Mouse (Mus musculus) heart, embryonic 11.5 days (tissue): ENCODE measurements around the gene Map4k3. TPM values are rescaled to one million over a fixed set of nuclear protein-coding genes. Genes with fewer than 3 reads are reported as not detected.
"Not testable (repeated sequence)": the region's sequence is repeated elsewhere in the genome, so short reads cannot be mapped to it uniquely, and the experiment has no call there.

Experiments
- ATAC-seq: fragments of 200-750 bp; cut with Nextera tagmentation; replicated peaks from 2 replicates; pipeline ENCODE4 v1.8.0; 2017; ENCODE audit warnings: moderate library complexity; ENCODE audit not compliant: insufficient number of reproducible peaks, low FRiP score, low TSS enrichment
- H3K27ac ChIP-seq: fragments of 300-500 bp; sonication (generic); 2 replicates; pipeline ENCODE4 v1.5.1; 2014; ENCODE audit warnings: mild to moderate bottlenecking, low read depth, low read length
- H3K27me3 ChIP-seq: fragments of 300-500 bp; sonication (generic); 2 replicates; pipeline ENCODE4 v1.6.1; 2014; ENCODE audit warnings: mild to moderate bottlenecking, low read length, mixed read lengths; ENCODE audit not compliant: control insufficient read depth, insufficient read depth
- H3K36me3 ChIP-seq: fragments of 300-500 bp; sonication (generic); 2 replicates; pipeline ENCODE4 v1.6.1; 2014; ENCODE audit warnings: mild to moderate bottlenecking, low read length, moderate library complexity, mixed read lengths; ENCODE audit not compliant: control insufficient read depth, insufficient read depth
- H3K4me1 ChIP-seq: fragments of 300-500 bp; sonication (generic); 2 replicates; pipeline ENCODE4 v1.6.1; 2014; ENCODE audit warnings: low read length; ENCODE audit not compliant: control insufficient read depth, insufficient read depth
- H3K4me2 ChIP-seq: fragments of 300-500 bp; sonication (generic); 2 replicates; pipeline ENCODE4 v1.6.1; 2014; ENCODE audit warnings: mild to moderate bottlenecking, moderate library complexity
- H3K4me3 ChIP-seq: fragments of 300-500 bp; sonication (generic); 2 replicates; pipeline ENCODE4 v1.5.1; 2014; ENCODE audit warnings: low read depth, low read length
- H3K9ac ChIP-seq: fragments of 300-500 bp; sonication (generic); 2 replicates; pipeline ENCODE4 v1.6.1; 2014; ENCODE audit warnings: mild to moderate bottlenecking, low read depth, low read length, moderate library complexity
- H3K9me3 ChIP-seq: fragments of 300-500 bp; sonication (generic); replicated peaks from 2 replicates; pipeline ENCODE4 v1.6.1; 2016; ENCODE audit warnings: low read length; ENCODE audit not compliant: control insufficient read depth
- WGBS: fragments of 180-500 bp; shearing (Covaris S2); extraction: QIAGEN DNeasy Blood & Tissue Kit; methylation state at CpG from one replicate; pipeline ENCODE4 v1.1.7; 2014; ENCODE audit not compliant: insufficient replicate concordance; 5-methylcytosine and 5-hydroxymethylcytosine counted together
- polyA plus RNA-seq: library from polyadenylated mRNA; unstranded; fragments of >200 nt; fragmentation: Nextera tagmentation; extraction: Ambion mirVana; gene quantifications from 2 replicates; pipeline ENCODE4 v1.2.1, GENCODE M21; 2014

Gene Map4k3
- polyA plus RNA-seq, 1 experiment from 2014 or later, result 20.4 TPM

DNA sequence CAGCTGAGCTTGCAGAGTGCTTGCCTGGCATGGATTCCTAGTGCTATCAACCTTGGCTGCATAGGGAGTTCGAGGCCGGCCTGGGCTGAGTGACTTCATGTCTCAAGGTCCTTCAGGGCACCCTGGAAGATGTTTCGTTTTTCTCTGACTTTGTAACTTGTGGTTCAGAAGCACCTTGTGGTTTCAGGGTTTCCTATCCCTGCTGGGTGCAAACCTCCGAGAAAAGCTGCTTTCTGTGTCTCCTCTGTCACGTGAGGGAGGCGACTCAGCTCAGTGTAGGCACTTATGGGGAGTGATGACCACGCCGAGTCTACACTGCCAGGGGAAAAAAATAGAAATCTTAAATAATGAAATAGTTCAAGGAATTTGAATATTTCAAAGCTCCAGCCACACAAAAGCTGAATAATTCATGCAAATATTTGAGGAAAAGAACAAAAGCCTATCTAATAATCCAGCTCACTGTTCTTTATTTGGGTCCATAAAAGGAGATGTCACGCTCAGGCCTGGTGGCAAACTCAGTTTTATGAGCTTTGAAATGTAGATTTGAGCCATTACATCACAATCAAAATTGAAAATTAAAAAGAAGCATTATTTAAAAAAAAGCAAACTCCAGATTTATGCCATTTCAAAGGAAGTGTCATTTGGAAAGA lies 34.2 kb upstream of the Map4k3 start:
- Histone ChIP-seq H3K4me1 (peaks cover 8% of the 10 kb centered on the region), H3K4me2 (no peak overlapping the region; the same call in 1 of the 2 replicates), H3K4me3 (no peak overlapping the region), H3K9me3 (no peaks in the 10 kb centered on the region), H3K27ac (0 out of 2 replicates have a peak overlapping the region, but pooled peaks have one; percentile 15), H3K36me3 (no peaks in the 10 kb centered on the region), H3K27me3 (no peaks in the 10 kb centered on the region), H3K9ac (no peak overlapping the region)
- no peak for ATAC-seq
- WGBS, result 76% methylated on average over 9 of the region's 9 CpGs

DNA sequence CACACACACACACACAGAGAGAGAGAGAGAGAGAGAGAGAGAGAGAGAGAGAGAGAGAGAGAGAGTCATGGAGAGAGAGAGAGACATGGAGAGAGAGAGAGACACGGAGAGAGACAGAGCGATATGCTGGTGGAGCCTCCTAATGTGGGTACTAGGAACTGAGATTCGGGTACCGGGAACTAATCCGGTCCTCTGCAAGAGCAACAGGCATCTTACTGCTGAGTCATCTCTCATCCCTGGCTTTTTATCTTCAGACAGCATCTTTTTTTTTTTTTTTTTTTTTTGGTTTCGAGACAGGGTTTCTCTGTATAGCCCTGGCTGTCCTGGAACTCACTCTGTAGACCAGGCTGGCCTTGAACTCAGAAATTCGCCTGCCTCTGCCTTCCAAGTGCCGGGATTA lies 32.9 kb upstream of the Map4k3 start:
- WGBS, result 85% methylated on average over 8 of the region's 8 CpGs
- not testable (repeated sequence) for ATAC-seq, H3K4me1 ChIP-seq, H3K4me3 ChIP-seq, H3K9ac ChIP-seq, H3K27ac ChIP-seq, H3K9me3 ChIP-seq, H3K27me3 ChIP-seq, H3K4me2 ChIP-seq, H3K36me3 ChIP-seq

DNA sequence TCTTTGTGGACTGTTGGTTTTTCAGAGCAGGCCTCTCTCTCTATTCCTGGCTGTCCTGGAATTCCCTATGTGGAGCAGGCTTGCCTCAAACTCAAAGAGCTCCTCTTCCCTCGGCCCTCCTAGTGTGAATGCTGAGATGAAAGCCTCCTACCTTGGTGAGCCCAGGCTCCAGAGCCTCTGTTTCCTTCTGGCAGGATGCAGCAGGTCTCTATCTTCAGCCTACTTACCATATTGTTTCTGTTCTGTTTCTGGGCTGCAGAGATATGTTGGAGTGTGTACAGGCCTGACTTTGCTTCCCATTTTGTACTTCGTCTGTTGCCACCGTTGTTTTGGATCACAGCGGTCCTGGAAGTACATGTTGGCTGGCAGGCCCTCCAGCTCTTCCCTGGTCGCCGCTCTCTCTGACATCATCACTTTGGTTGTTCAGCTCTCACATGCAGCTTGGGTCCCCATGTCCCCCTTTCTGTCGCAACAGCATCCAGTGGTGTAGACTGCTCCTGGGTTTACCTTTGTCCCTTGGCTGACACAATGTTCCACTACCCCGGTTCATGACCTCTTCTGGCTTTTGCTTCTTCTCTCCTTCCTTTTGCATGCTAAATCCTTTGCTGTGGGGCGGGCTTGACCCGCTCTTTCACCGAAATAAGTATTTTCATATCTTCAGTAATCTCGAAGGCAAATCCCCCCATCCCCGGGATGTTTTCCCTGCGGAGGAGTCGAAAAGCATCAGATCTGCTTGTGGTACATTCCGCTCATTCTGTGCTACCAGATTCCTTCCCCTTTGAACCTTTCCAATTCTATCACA lies 32.3 kb upstream of the Map4k3 start:
- no peaks in the 10 kb centered on the region for H3K36me3 ChIP-seq
- H3K9me3 ChIP-seq, result no peaks in the 10 kb centered on the region
- H3K4me3 ChIP-seq, result no peak overlapping the region
- peaks cover 8% of the 10 kb centered on the region for H3K4me1 ChIP-seq
- H3K27me3 ChIP-seq, result no peaks in the 10 kb centered on the region
- ATAC-seq, result no peak
- no peak overlapping the region for H3K27ac ChIP-seq
- 85% methylated on average over 16 of the region's 16 CpGs for WGBS
- H3K4me2 ChIP-seq, result no peak overlapping the region
- no peak overlapping the region for H3K9ac ChIP-seq

DNA sequence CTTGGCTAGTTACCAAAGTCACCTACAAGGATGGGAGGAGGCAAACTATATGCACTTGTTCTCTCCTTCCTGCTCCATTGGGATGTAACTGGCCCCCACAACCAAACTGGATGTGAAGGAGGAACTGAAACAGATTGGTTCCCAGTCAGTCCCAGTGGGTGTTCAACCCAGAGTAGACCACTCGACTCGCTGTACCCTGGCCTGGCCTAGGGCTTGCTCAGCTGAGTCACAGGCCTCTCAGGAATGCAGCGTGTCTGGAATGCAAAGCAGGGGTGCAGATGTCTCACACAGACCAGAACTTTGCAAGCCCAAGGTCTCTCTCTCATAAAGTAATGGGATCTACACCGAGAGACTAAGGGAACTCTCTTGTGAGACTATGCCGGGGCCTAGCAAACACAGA lies 27.8 kb upstream of the Map4k3 start:
- Histone ChIP-seq H3K27ac (no peak overlapping the region), H3K36me3 (no peaks in the 10 kb centered on the region), H3K27me3 (no peaks in the 10 kb centered on the region), H3K4me1 (peaks cover 6% of the 10 kb centered on the region; the same call in 1 of the 2 replicates), H3K9ac (no peak overlapping the region), H3K9me3 (no peaks in the 10 kb centered on the region), H3K4me3 (no peak overlapping the region), H3K4me2 (no peak overlapping the region)
- 55% methylated on average over 5 of the region's 5 CpGs for WGBS
- ATAC-seq, result no peak

DNA sequence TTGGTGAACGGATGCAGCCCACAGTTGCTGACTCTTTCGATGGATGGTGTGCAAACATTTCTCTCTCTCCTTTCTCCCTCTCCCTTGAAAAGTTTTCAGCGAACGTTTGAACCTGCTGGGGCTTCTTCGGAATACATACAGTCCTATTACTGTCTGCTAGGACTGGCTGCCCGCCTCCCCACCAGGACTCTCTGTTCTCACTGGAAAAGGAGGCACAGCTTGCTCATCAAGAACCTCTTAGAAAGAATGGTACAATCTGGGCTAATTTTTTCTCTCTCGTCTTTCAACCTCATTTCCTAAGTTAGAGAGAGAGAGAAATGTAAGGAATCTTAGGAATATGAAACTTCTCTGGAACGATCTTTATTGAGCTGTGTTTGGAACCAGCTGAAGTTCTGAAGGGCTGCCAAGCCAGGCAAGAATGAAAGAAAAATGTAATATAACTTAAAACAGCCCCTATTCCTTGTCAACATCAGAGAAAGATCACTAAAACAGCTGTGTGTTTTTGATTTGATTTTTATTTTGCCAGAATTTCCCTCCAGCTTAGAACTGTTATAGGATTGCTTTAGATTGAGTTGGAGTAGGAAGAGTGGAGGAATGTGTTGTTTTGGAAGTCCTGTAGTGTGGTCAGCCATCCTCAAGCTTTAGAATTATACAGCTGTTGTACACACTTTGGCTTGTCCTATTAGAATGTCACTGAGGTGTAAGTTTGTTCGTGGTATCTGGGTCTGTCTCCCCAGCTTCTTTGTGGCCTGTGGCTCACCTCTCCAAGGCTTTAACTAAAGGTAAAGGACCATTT lies 27.0 kb upstream of the Map4k3 start:
- Histone ChIP-seq H3K27ac (no peak overlapping the region), H3K27me3 (no peaks in the 10 kb centered on the region), H3K9ac (no peak overlapping the region), H3K4me3 (no peak overlapping the region), H3K9me3 (no peaks in the 10 kb centered on the region), H3K4me2 (no peak overlapping the region), H3K4me1 (peaks cover 6% of the 10 kb centered on the region; the same call in 1 of the 2 replicates), H3K36me3 (no peaks in the 10 kb centered on the region)
- no peak for ATAC-seq
- 72% methylated on average over 9 of the region's 9 CpGs for WGBS

DNA sequence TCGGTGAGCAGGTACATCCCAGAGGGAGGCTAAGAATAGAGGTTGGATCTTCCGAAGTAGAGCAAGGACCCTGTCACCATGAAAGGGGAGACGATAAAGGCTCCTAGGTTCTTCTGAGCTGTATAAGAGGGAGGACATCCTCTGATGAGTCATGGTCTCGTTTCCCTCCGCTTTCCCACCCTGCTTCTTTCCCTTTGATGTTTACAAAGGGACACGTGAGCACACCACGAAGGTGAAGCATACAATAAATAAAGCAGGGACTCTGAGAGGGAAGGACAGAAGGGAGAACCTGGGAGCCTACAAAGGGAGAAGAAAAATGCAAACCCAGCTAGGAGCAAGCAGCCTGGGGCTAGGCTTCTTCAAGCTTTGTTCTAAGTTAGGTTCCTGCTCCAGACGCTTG lies 26.3 kb upstream of the Map4k3 start:
- Histone ChIP-seq H3K4me1 (peaks cover 6% of the 10 kb centered on the region; the same call in 1 of the 2 replicates), H3K36me3 (no peaks in the 10 kb centered on the region), H3K4me3 (no peak overlapping the region), H3K9ac (no peak overlapping the region), H3K27me3 (no peaks in the 10 kb centered on the region), H3K27ac (no peak overlapping the region), H3K9me3 (no peaks in the 10 kb centered on the region), H3K4me2 (no peak overlapping the region)
- ATAC-seq, result no peak
- 38% methylated on average over 8 of the region's 8 CpGs for WGBS

DNA sequence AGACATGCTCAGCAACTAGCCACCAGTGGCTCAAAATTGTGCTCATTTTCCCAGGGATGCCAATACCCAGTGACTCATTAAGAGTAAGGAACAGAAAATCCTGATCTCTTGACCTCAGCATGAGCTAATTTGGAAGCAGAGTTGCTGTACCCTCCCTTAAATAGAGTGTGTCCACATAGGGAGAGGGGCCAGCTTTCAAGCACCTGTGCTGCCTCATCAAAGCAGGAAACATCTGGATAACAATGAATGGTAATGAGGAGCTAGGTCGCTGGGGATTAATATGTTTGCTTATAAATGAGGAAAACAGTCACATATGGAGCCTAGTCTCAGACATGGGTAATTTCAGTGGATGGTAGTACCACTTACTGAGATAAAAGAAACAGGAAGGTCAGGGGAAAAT lies 24.2 kb upstream of the Map4k3 start:
- Histone ChIP-seq H3K4me1 (peaks cover 6% of the 10 kb centered on the region; the same call in 1 of the 2 replicates), H3K4me3 (no peak overlapping the region), H3K36me3 (no peaks in the 10 kb centered on the region), H3K9ac (no peak overlapping the region), H3K27me3 (no peaks in the 10 kb centered on the region), H3K4me2 (no peak overlapping the region), H3K9me3 (no peaks in the 10 kb centered on the region), H3K27ac (no peak overlapping the region)
- 33% methylated on average over 1 of the region's 1 CpGs for WGBS
- ATAC-seq, result no peak

DNA sequence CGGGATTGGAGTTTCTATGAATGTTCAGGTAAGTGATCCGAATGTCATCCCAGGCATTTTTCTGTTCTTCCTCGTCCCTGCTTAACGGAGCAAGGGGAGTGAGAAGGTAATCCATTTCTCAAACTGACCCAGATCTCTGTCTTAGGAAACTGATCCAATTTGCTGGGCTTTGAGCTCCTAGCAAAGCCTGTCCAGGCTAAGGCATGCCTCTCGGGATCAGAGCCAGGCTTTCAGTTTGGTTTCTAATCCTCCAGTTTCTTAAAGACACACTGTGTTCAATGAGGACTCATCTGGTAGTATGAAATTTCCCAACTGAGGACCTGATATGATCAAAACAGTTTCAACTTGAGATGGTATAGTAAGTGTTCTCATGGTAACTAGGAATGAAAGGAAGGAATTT lies 11.1 kb upstream of the Map4k3 start:
- no peak overlapping the region for H3K27ac ChIP-seq
- no peak overlapping the region for H3K9ac ChIP-seq
- H3K27me3 ChIP-seq, result no peaks in the 10 kb centered on the region
- H3K4me1 ChIP-seq, result no peaks in the 10 kb centered on the region
- H3K4me3 ChIP-seq, result no peak overlapping the region
- no peak for ATAC-seq
- no peaks in the 10 kb centered on the region for H3K9me3 ChIP-seq
- 84% methylated on average over 5 of the region's 5 CpGs for WGBS
- no peaks in the 10 kb centered on the region for H3K36me3 ChIP-seq
- no peak overlapping the region for H3K4me2 ChIP-seq
